In genomic region chr2:129297589-129297982, GRCm38 (mm10) we compare ENCODE assay signal across 8 mouse cellular contexts. TPM values are rescaled to one million over a fixed set of nuclear protein-coding genes. Genes with fewer than 3 reads are reported as not detected.
DNase-seq lines count a peak whose midpoint lies in the region; ATAC-seq and TF ChIP-seq lines count a peak whose summit lies in the region.

No protein-coding gene starts in this region.

- H3K36me3 ChIP-seq in heart, adult 2 months (ENCODE audit: control insufficient read depth, insufficient read depth, low read length) = no peaks in the 10 kb centered on the region
- H3K36me3 ChIP-seq in ES-Bruce4 (ENCODE audit: control insufficient read depth, insufficient read depth, low read length, poor library complexity, severe bottlenecking) = no peaks in the 10 kb centered on the region
- H3K36me3 ChIP-seq in embryonic facial prominence, embryonic 14.5 days (ENCODE audit: control insufficient read depth, insufficient read depth, low read length) = no peaks in the 10 kb centered on the region
- H3K36me3 ChIP-seq in hindbrain, embryonic 12.5 days = no peaks in the 10 kb centered on the region
- H3K36me3 ChIP-seq in stomach, embryonic 16.5 days (ENCODE audit: control insufficient read depth, insufficient read depth, low read length) = no peaks in the 10 kb centered on the region

- H3K4me3 ChIP-seq in heart, adult 2 months = peak overlapping the region; percentile 78
- H3K4me3 ChIP-seq in ES-Bruce4 (ENCODE audit: low read depth, low read length) = peak overlapping the region; percentile 65
- H3K4me3 ChIP-seq in embryonic facial prominence, embryonic 14.5 days (ENCODE audit: low read depth, low read length) = peak overlapping the region; percentile 88
- peak overlapping the region; percentile 73 for H3K4me3 ChIP-seq in hindbrain, embryonic 12.5 days
- peak overlapping the region; percentile 92 for H3K4me3 ChIP-seq in stomach, embryonic 16.5 days (replicated peaks; ENCODE audit: low read length)

- no peak for TF ChIP-seq POLR2A in heart, adult 2 months (IDR thresholded peaks at IDR 0.05; ENCODE audit: insufficient read depth, low read depth, low read length)
- TF ChIP-seq POLR2A in ES-Bruce4 (IDR thresholded peaks at IDR 0.05; ENCODE audit: insufficient read depth, low read length) = no peak

- H3K4me1 ChIP-seq in heart, adult 2 months (ENCODE audit: control insufficient read depth, insufficient read depth, low read length) = no peaks in the 10 kb centered on the region
- H3K4me1 ChIP-seq in ES-Bruce4 (ENCODE audit: control insufficient read depth, insufficient read depth, low read length) = no peaks in the 10 kb centered on the region
- H3K4me1 ChIP-seq in embryonic facial prominence, embryonic 14.5 days (ENCODE audit: control insufficient read depth, insufficient read depth, low read length) = peaks cover 12% of the 10 kb centered on the region
- H3K4me1 ChIP-seq in hindbrain, embryonic 12.5 days = peaks cover 15% of the 10 kb centered on the region
- H3K4me1 ChIP-seq in stomach, embryonic 16.5 days (ENCODE audit: control insufficient read depth, insufficient read depth, low read length) = peaks cover 23% of the 10 kb centered on the region

- peak overlapping the region; percentile 84 for H3K4me2 ChIP-seq in embryonic facial prominence, embryonic 14.5 days (ENCODE audit: low read depth, low read length)
- H3K4me2 ChIP-seq in hindbrain, embryonic 12.5 days (replicated peaks) = peak overlapping the region; percentile 79
- peak overlapping the region; percentile 95 for H3K4me2 ChIP-seq in stomach, embryonic 16.5 days (ENCODE audit: low read depth, low read length)

- H3K27me3 ChIP-seq in heart, adult 2 months (ENCODE audit: control insufficient read depth, insufficient read depth, low read length) = no peaks in the 10 kb centered on the region
- no peaks in the 10 kb centered on the region for H3K27me3 ChIP-seq in ES-Bruce4 (ENCODE audit: control insufficient read depth, insufficient read depth, low read length, poor library complexity, severe bottlenecking)
- H3K27me3 ChIP-seq in embryonic facial prominence, embryonic 14.5 days (replicated peaks; ENCODE audit: control insufficient read depth, insufficient read depth, low read length) = no peaks in the 10 kb centered on the region
- 0 out of 2 replicates have a peak, but pooled peaks cover 2% of the 10 kb centered on the region for H3K27me3 ChIP-seq in hindbrain, embryonic 12.5 days
- no peaks in the 10 kb centered on the region for H3K27me3 ChIP-seq in stomach, embryonic 16.5 days (ENCODE audit: control insufficient read depth, insufficient read depth, low read length)

- H3K27ac ChIP-seq in heart, adult 2 months = peak overlapping the region; percentile 90
- H3K27ac ChIP-seq in ES-Bruce4 (ENCODE audit: insufficient read depth, low read length) = no peak overlapping the region
- peak overlapping the region; percentile 93 for H3K27ac ChIP-seq in embryonic facial prominence, embryonic 14.5 days (replicated peaks; ENCODE audit: low read depth, low read length)
- H3K27ac ChIP-seq in hindbrain, embryonic 12.5 days = peak overlapping the region; percentile 96
- peak overlapping the region; percentile 93 for H3K27ac ChIP-seq in stomach, embryonic 16.5 days (ENCODE audit: low read length)

- peak overlapping the region; percentile 75 for H3K9ac ChIP-seq in heart, adult 2 months (ENCODE audit: low read depth, low read length)
- H3K9ac ChIP-seq in ES-Bruce4 (ENCODE audit: low read depth, poor library complexity, severe bottlenecking) = peak overlapping the region; percentile 12
- H3K9ac ChIP-seq in embryonic facial prominence, embryonic 14.5 days (ENCODE audit: low read depth, low read length) = peak overlapping the region; percentile 74
- peak overlapping the region; percentile 87 for H3K9ac ChIP-seq in hindbrain, embryonic 12.5 days
- peak overlapping the region; percentile 84 for H3K9ac ChIP-seq in stomach, embryonic 16.5 days (ENCODE audit: low read length)

- no peak for TF ChIP-seq EP300 in heart, adult 2 months (IDR thresholded peaks at IDR 0.05; ENCODE audit: insufficient read depth, low read depth, low read length)
- no peak for TF ChIP-seq EP300 in ES-Bruce4 (IDR thresholded peaks at IDR 0.05; ENCODE audit: insufficient read depth, low read depth, low read length)

- intact Hi-C loops in heart, adult 2 months (cut with DNase I) = loop anchor here (1.0 to 5.0 kb wide), 3 partner anchors 95 to 330 kb away; partner anchors contain the start of genes Gm10762 and Zc3h6

- DNase-seq in heart, adult 2 months = no peak
- no peak for DNase-seq in heart, adult 9 months (ENCODE audit: low spot score in 2 of 2)
- DNase-seq in embryonic facial prominence, embryonic 14.5 days (ENCODE audit: low spot score) = peak; percentile 65
- peak; percentile 21 for DNase-seq in lung, postnatal 25 days (ENCODE audit: low spot score)
- DNase-seq in urinary bladder, postnatal 36 days (ENCODE audit: low spot score in 2 of 2) = no peak

- peak; percentile 56 for ATAC-seq in embryonic facial prominence, embryonic 14.5 days (ENCODE audit: low read depth)
- ATAC-seq in hindbrain, embryonic 12.5 days (ENCODE audit: low FRiP score) = peak; percentile 84
- ATAC-seq in stomach, embryonic 16.5 days (ENCODE audit: insufficient read depth, low FRiP score) = peak; percentile 14; the same call in 1 of the 2 replicates

- TF ChIP-seq CTCF in heart, adult 2 months (IDR thresholded peaks at IDR 0.05) = no peak
- no peak for TF ChIP-seq CTCF in ES-Bruce4 (IDR thresholded peaks at IDR 0.05; ENCODE audit: low read depth, low read length)

- WGBS in heart, adult 2 months = 2% methylated on average over 10 of the region's 10 CpGs
- 5% methylated on average over 10 of the region's 10 CpGs for WGBS in embryonic facial prominence, embryonic 14.5 days
- 3% methylated on average over 10 of the region's 10 CpGs for WGBS in hindbrain, embryonic 12.5 days
- 1% methylated on average over 10 of the region's 10 CpGs for WGBS in stomach, embryonic 16.5 days

- H3K9me3 ChIP-seq in ES-Bruce4 (replicated peaks; ENCODE audit: control insufficient read depth, insufficient read depth, low read length, poor library complexity, severe bottlenecking) = no peaks in the 10 kb centered on the region
- H3K9me3 ChIP-seq in embryonic facial prominence, embryonic 14.5 days (ENCODE audit: control insufficient read depth, low read length) = no peaks in the 10 kb centered on the region
- no peaks in the 10 kb centered on the region for H3K9me3 ChIP-seq in hindbrain, embryonic 12.5 days (replicated peaks)
- H3K9me3 ChIP-seq in stomach, embryonic 16.5 days (replicated peaks; ENCODE audit: control insufficient read depth, low read length) = no peaks in the 10 kb centered on the region

- no peaks in the 10 kb centered on the region; the same call in 1 of the 2 replicates for H3K79me2 ChIP-seq in heart, adult 2 months (replicated peaks; ENCODE audit: control insufficient read depth, insufficient read depth, low read length)

RNA-seq across cellular contexts. Expression of gene Ckap2l, which starts 0.6 kb away (rescaled TPM):
- total RNA-seq in heart, adult 2 months (2021) = under 1 TPM; 0.29 to 0.55 TPM
- polyA plus RNA-seq in heart, adult 2 months (2012; rRNA removed) = 0.08 and 0.20 TPM in 2 replicates
- polyA plus RNA-seq in ES-Bruce4 (2011; ENCODE audit: insufficient read depth, insufficient read length, low read depth, missing spikeins) = 53.1 and 58.1 TPM in 2 replicates
- 47.6 and 53.0 TPM in 2 replicates for polyA plus RNA-seq in embryonic facial prominence, embryonic 14.5 days (2014; fragmentation: Nextera tagmentation; extraction: Ambion mirVana)
- 33.8 and 37.6 TPM in 2 replicates for polyA plus RNA-seq in hindbrain, embryonic 12.5 days (2016; fragmentation: Nextera tagmentation; extraction: Ambion mirVana)
- polyA plus RNA-seq in stomach, embryonic 16.5 days (2015; fragmentation: Nextera tagmentation; extraction: Ambion mirVana) = 35.4 and 38.5 TPM in 2 replicates

RNA-seq across cellular contexts. Expression of gene Il1a, which starts 12.2 kb away (rescaled TPM):
- total RNA-seq in heart, adult 2 months (2021) = not detected
- polyA plus RNA-seq in heart, adult 2 months (2012; rRNA removed) = not detected in 2 replicates
- not detected in 2 replicates for polyA plus RNA-seq in ES-Bruce4 (2011; ENCODE audit: insufficient read depth, insufficient read length, low read depth, missing spikeins)
- polyA plus RNA-seq in embryonic facial prominence, embryonic 14.5 days (2014; fragmentation: Nextera tagmentation; extraction: Ambion mirVana) = 0.21 TPM in 1 of 2 replicates, not detected in the other
- polyA plus RNA-seq in hindbrain, embryonic 12.5 days (2016; fragmentation: Nextera tagmentation; extraction: Ambion mirVana) = 0.12 and 0.39 TPM in 2 replicates
- 0.37 TPM in 2 replicates for polyA plus RNA-seq in stomach, embryonic 16.5 days (2015; fragmentation: Nextera tagmentation; extraction: Ambion mirVana)

Comparison
In these comparisons a context has a peak if more than half of its experiments do, and no peak if none do; other contexts are left out.
1. DNase-seq: peak in embryonic facial prominence, embryonic 14.5 days (single experiment) and lung, postnatal 25 days (single experiment); none in heart, adult 2 months (0 of 2), heart, adult 9 months (0 of 2) and urinary bladder, postnatal 36 days (0 of 2).
2. H3K9ac ChIP-seq: peak in every context shown above with its lines; median percentile 87 in hindbrain, embryonic 12.5 days; 84 in stomach, embryonic 16.5 days; 75 in heart, adult 2 months; 74 in embryonic facial prominence, embryonic 14.5 days; 12 in ES-Bruce4.
3. ATAC-seq: peak in every context shown above with its lines; median percentile 84 in hindbrain, embryonic 12.5 days; 56 in embryonic facial prominence, embryonic 14.5 days; 14 in stomach, embryonic 16.5 days.
4. RNA of gene Ckap2l, which starts 0.6 kb away (polyA plus RNA-seq): 53.1 to 58.1 TPM in ES-Bruce4, 47.6 to 53.0 TPM in embryonic facial prominence, embryonic 14.5 days, 35.4 to 38.5 TPM in stomach, embryonic 16.5 days and 33.8 to 37.6 TPM in hindbrain, embryonic 12.5 days; 0.08 to 0.20 TPM in heart, adult 2 months; every median in the first group is over 10 times any median in the second.
5. Peak in every context shown above with its lines, with median percentiles within 50 percentile points of each other: H3K4me3 ChIP-seq and H3K4me2 ChIP-seq.